Mouse (Mus musculus) left cerebral cortex, postnatal 25 days (tissue): ENCODE measurements around the gene Armh3. TPM values are rescaled to one million over a fixed set of nuclear protein-coding genes. Genes with fewer than 3 reads are reported as not detected.

Experiments
- DNase-seq, 2 experiments: peaks; one replicate each; pipeline ENCODE4 v3.0.0; 2022; ENCODE audit warnings: low spot score in 2 of 2, mixed read lengths in 1 of 2
- intact Hi-C: fragments of 180-260 bp; cut with DNase I; formaldehyde crosslinking; loops from one replicate; pipeline ENCODE4 v1.15.1; 2025
- total RNA-seq, 2 experiments: library from RNA; stranded (reverse); gene quantifications; 2 replicates each; pipeline ENCODE4 v1.2.3; 2021

Armh3 gene
- total RNA-seq, result 10 to 100 TPM; 19.7 to 19.8 TPM

DNA sequence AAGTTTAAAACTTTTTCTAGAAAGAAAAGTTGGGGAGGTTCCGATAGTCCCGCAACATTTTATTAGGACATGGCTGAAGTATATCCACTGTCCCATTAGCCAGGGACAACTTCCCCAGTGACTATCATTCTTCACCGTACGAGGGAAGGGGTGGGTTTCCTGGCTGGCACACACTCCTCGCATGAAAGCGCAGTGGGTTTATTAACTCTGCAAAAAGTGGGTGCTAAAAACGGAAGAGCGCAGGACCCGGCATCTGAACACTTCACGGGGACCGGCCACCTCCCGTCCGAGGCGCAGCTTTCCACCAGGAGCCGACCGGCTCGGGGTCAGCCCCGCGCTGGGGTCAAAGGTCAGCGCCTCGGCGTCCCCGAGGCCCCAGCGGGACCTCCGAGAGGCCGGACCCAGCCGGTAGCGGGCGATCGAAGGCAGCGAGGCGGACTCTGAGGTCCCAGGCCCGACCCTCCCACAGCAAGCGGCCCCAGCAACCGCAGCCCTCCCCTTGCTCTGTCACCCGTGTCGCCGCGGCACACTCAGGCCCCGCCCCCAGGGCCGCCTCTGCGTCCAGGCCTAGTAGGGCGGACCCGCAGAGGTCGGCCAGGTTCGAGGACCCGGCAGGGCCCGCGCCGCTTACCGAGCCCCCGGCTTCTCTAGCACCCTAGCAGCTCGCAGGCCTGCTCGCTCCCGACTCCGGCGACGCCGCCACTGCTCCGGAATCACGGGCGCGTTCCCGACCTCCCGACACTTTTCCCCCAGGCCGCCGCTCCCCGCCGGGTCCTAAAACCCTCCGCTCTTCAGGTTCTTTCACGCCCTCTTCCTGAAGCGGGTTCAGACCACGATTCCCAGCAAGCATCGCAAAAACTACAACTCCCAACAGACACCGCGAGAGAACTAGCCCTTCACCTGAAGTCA is at the start of gene Armh3:
Armh3 (minus strand) TSS at position 704 of the 909 bp plus-strand sequence.
- peak; percentile 94 to 96 for DNase-seq
- intact Hi-C loops, result no loop called here

DNA sequence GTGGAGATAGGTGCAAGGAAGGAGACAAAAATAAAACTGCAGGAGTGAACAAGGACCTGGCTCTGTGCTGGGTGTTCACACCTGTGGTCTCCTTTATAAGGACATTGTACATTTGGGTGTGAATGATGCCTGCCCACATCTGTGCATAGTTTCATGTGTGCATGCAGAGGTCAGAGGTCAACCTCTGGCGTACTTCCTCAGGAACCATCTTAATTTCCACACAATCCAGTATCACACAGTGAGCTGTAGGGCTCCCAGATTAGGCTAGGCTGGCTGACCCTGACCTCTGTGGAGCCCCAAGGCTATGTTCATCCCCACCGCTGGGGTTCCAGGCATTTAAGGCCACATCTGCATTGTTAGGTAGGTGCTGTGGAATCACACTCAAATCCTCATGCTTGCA is 49.1 kb upstream of the Armh3 start:
- intact Hi-C loops, result no loop called here
- no peak for DNase-seq

DNA sequence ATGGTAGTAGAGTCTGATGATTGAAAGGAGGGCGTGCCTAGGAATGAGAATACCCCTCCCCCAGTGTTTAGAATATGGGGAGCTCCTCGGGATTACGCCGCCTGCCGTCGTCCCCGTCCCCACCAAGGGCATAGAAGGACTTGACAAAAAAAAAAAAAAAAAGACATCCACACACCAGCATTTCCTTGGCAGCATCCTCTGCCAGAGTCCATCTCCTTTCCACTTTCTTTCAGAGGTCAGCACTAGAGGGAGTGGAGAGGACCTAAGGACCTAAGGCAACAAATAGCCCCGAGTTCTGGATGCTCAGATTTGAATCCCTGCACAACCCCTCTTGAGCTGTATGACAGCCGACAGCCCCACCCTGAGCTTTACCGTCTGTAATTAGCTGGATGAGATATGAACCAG is 48.3 kb upstream of the Armh3 start:
- intact Hi-C loops, result no loop called here
- no peak for DNase-seq

DNA sequence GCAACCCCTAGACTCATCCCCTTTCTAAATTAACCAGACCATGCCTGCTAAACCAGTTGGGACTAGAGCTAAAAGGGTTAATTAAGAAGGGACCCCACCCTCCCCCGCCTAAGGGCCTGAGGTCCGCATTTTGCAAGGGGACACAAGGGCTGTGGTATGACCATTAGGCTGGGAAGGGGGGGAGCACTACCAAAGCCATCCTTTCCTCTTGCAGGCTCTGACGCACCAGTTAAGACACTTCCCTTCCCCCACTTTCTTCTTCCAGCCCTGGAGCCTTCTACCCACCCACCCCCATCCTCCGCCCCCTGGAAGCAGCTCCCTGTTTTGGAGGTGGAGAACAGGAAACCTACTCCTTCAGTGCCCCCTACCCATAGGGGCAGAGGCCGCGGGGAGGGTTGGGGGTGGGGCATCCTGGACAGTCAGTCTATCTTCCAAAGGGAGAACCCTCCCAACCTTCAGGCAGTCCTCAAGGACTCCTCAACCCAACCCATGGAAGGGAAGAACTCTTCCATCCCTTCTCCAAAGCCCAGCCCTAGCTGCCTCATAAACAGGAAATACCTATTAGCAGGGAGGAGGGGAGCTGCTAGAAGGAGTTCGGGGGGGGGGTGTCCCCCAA is 47.5 kb upstream of the Armh3 start:
- intact Hi-C loops, result no loop called here
- peak in 1 of 2 experiments; percentile 74 for DNase-seq

DNA sequence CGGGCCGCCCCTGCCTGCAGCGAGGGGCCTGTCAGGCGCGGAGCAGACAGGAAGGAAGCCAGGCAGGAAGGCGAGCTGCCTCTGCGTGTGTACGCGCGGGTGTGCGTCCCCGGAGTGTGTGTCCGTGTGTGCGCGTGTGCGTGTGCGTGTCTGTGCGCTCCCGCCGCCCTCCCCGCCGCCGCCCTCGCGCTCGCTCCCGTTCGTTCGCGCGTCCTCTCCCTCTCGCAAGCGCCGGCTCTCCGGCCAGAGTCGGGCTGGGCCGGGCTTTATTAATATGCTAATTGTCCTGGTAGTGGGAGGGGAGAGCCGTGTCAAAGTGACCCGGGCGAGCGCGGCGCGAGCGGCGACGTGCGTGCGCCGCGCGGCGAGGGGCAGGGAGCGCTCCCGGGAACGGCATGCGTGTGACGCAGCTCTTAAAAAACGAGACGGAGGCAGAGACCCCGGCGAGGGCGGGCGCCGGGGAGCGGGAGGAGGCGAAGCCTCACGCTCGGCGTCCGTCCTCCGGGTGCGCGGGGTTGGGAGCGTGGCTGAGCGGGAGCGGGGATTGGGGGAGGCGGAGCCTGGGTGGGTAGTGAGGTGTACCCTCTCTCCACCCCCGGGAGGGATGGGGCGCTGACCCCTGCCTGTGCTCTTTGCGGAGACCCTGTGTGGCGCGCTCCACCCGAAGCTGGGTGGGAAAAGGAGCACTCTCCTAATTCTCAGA is 46.9 kb upstream of the Armh3 start, which contains the start of gene Ldb1:
Ldb1 (minus strand) TSS at position 222 of the 703 bp plus-strand sequence.
- DNase-seq, result peak; percentile 86 to 90
- intact Hi-C loops, result no loop called here

DNA sequence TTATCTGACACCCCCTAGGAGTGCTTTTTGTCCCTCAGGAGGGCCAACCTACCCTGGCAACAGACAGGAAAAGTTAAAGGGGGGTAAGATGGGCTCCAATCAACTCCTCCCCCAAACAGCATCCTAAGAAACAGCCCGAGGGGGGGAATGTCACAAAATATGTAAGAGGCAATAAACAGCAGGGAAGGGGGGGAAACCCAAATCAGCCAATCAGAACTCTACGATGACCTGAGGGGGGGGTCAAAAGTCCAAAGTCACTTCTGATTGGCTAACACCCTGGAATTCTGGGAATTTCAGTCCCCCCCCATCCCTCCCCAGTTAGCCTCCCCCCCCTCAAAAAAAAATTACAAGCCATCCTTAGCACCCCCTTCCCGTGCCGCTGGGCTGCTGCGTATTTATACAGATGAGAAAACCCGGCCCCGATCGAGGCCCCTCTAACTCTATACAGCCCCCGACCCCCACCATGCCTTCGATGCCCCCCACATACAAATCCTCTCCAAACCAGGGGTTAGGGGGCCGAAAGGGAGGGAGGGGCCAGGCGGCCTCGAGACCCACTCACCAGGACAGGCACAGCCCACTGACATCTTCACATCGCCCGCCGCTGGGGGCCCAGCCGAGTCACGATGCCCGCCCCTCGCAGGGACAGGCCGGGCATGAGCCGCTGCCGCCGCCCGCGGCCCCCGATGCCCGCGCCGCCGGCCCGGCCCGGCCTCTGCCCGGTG is 46.1 kb upstream of the Armh3 start, which contains the start of gene Pprc1:
Pprc1 (plus strand) TSS at position 616 of the 722 bp plus-strand sequence.
- DNase-seq, result peak in 1 of 2 experiments; percentile 48
- intact Hi-C loops, result no loop called here

DNA sequence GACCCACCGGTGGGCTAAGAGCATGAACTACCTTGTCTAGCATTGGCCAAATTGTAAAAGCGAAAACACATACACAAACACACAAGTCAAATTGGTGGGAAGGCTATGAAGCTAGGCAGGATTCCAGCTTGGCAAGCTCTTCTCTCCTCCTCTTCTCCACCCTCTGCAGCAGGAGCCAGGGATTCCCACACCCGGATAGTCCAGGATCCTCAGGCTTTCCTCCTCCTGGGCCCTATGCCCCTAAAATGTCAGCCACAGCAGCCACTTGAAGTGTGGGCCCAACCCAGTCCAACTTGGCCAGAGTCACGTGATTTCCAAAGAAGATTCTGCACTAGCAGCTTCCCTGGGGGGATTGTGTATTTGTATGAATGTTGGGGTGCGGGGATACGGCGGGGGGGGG is 45.1 kb upstream of the Armh3 start:
- intact Hi-C loops, result no loop called here
- DNase-seq, result no peak

DNA sequence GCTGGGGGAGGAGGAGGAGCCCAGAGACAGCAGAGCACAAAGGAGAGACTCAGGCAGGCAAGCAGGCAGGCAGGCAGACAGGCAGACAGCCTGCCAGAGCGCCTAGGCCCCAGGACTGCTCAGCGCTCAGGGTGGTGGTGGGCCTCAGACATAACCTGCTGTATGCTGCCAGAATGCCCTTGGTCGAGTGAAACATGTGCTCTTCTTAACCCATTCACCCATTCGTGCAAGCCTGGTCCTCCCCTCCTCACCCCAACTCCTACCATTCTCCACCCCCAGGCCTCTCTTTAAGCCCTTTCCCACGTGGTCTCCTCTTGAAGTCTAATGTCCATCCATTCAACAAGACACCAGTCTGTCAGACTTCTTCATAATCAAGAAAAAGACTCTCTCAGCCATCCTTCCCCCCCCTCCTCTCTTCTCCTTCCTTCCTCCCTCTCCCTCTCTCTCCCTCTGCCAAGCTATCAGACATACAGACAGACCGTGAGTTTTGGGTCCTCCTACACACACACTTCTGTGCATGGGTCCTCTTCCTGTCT is 44.3 kb upstream of the Armh3 start:
- intact Hi-C loops, result no loop called here
- peak; percentile 69 to 79 for DNase-seq

DNA sequence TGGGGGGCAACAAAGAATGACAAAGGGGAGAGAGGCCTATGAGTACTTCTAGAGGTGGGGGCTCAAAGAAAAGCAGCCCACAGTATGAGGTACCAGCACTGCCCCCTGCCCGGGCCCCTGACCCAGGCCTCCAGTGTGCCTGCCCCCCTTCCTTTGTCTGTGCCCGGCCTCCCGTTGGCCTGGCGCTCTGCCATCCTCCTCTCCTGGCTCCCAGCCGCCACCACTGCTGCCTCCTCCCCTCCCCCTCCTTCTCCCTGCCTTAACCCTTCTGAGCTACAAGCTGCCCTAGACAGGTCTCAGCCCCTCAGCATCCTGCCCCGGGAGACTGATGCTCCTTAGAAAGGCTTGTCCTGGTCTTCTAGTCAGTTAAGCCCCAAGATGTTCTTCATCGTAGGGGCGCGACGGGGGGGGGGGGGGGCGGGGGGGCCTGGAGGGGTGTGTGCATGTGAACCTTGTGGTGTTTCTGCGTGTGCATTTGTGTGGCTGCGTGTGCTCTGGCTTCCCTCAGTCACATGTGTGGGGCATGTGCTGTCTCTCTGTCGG is 43.7 kb upstream of the Armh3 start:
- DNase-seq, result peak; percentile 75 to 76
- intact Hi-C loops, result no loop called here

DNA sequence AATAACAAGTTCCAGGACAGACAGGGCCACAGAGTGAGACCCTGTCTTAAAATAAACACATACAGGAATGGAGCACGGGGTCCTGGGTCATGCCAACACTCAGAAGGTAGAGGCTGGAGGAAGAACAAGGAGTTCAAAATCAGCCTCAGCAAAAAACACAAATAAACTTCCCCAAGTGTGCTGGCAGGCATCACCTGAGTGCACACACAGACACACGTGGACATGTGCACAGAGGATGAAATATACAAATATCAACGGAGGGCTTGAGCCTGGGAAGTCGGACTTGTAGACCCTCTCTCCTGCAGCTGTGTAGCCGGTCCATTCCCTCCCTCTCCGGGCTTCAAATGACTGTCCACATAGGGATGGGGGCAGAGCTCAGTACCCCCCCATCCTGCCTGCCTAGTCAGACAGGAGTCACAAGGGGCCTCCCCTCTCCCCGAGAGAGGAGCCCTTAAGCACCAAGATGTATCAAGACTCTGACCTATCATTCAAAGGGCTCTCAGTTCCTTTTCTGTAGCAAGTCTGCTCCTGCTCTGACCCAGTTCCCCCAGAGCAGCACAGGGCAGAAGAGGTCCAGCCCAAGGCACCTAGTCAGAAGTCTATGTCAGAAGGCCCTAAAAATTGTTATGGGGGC is 43.1 kb upstream of the Armh3 start:
- intact Hi-C loops, result no loop called here
- no peak for DNase-seq

DNA sequence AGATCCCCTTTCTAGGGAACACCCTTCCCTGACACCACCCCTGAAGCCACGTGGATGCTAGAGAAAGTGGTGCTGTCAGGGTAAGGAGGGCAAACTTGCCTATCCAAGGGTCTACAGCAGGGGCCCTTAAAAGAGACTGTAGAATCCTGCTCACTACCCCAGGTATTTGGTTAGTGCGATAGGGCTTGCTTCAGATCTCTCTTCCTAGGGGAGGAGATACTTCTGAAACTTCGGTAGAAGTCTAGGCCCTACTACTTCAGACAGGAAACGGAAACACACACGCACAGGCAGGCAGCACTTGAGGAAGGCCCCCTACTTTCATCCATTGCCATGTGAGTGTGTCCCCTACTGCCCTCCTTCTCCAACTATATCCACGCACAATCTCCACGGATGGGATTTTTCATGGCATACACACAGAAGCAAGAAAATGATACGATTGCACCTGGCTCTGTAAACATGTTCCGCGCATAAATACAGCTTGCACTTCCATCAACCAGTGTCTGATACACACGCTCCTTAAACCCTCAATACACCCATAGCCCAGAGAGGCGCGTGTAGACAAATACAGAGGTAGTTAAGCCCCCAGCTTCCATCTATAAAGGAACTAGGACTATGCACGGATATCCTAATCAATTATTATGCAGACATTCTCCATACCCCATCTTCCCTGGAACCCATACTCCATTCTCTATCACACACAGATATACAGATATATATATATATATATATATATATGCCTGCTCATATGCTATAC is 42.0 kb upstream of the Armh3 start:
- intact Hi-C loops, result no loop called here
- DNase-seq, result no peak

DNA sequence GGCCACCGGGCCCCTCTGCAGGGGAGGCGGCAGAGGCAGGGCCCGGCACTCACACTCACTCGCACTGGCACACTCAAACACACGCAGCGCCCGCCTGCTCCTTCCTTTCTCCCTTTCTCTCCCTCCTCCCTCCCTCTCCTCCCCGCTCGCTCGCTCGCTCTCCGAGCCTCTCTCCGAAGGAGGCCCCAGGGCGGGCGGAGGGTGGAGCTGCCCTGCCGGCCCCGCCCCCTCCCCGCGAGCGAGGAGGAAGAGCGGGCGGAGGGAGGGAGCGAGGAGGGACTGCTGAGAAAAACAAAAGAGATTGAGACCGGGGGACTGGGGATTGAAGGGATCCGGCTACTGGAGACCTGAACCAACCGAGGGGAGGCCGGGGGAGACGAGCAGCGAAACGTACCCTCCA is 41.2 kb upstream of the Armh3 start:
- intact Hi-C loops, result no loop called here
- peak; percentile 83 to 84 for DNase-seq

DNA sequence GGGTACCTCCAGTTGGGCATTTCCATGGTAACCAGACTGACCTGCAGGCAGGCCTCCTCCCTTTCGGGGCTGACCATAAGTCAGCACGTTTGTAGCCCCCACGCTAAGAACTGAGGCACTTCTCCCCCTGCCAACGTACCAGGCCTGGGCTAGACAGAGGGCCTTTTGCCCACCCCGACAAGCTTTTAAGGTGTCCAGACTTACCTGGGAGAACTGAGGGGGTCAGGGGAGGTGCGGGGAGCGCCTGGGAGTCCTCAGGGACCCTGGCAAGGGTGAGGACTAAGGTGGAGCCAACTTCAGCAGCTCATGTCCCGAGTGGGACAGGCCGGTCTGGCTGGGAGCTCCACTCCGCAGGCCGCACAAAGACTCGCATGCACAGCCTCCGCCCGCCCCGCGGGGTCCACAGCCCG is 40.6 kb upstream of the Armh3 start:
- DNase-seq, result no peak
- intact Hi-C loops, result no loop called here

DNA sequence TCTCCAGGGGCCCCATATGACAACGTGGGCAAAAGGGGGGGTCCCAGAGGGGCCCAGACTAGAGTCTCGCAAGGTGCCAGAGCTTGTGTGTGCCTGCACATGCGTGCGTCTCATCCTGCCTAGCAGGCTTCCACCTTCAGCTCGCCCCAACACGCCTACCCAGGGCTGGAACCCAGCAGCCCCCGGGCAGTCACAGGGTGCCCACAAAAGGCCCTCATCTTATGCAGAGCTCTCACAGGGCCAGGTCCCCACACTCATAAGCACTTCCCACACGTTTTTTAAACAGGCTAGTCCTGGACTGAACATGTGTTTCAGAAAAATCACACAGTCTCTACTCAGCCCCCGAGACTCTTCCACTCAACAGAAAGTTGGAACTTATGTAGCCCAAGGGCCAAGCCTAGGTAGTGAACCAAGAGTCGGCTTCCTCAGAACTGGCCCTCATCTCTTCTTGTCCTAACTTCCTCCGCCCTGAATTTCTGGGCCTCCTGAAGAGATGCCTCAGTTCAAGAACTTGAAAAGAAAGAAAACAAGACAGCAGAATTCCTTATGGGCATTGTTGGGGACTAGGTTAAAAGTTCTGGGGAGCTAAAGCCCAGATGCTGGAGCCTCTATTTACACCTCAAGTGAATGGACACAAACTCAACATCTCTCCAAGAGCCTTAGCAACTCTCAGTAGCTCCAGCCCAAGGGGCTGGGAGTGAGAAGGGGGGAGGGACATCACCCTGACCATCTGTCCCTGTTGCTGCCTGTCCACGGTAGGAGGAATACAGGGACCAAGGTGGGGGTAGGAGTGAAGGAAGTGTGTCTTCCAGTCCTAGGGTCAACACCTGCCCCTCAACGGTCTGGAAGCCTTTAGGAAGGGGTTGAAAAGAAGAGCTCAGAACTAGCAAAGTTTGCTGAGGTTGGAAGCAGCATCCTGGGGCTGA is 39.9 kb upstream of the Armh3 start:
- DNase-seq, result no peak
- intact Hi-C loops, result no loop called here

DNA sequence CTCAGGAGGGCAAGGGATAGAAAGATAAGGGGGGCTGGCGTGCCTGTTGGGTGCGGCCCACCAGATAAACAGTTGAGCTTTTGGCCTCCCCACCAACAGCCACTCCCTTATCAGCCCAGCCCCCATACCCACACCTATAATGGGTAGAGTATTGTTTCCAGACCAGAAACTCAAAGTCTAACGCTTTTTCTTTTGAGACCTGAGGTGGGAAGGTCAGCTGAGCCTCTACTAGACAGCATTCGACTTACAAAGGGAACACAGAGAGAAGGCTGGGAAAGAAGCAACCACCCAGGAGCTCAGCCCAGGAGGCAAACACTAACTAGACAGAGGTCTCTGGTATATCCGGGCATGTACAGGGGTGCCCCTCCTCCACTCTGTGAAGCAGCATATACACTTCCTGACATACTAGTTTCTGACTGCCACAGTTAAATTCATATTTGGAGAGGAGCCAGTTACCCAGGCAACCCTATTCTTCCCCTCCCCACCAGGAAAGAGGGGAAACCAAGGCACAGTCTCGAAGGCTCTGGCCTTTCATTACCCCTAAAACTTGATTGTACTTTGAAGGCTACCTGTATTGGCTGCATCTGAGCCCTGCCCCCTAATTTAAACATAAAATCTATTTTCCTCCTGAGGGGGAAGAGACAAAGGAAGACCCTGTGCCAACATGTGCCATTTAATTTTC is 39.1 kb upstream of the Armh3 start:
- DNase-seq, result no peak
- intact Hi-C loops, result no loop called here

DNA sequence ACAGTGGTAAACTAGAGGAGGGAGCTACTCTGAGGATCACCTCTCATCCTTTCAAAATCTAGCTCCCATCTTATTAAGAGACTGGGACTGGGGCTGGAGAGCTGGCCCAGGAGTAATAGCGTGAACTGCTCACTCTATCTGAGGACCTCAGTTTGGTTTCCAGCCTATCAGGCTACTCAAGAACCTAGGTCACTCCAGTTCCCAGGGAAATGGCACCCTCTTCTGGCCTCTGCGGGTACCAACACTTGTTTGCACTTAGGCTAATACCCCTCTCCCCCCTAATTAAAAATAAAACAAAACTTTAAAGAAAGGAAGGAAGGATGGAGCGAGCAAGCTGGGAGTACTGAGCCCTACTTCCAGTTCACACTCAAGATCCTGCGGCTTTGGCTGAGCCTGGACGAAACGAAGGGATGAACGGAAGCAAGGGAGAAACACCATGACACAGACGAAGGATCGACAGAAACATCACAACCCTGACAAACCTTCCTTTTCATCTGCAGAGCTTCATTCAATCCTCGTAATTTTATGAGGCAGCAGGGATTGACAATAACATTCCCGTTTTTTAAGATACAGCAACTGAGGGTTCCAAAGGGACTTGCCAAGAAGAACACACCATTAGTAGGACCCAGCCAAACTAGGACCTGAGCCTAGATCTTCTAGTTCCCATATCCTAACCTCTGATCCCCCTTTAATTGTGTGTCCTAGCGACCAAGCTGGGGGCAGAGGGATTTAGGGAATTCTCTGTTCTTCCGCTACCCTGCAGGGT is 38.4 kb upstream of the Armh3 start:
- intact Hi-C loops, result no loop called here
- no peak for DNase-seq
